Mouse (Mus musculus) olfactory bulb, adult 2 months (tissue): ENCODE measurements around the gene Arl15.

Experiments used
- CTCF ChIP-seq: fragments of 200-500 bp; IDR thresholded peaks from 2 replicates; pipeline ENCODE4 v1.5.1; 2012; ENCODE audit warnings: low read depth, mild to moderate bottlenecking, low read length, moderate library complexity; ENCODE audit not compliant: insufficient read depth
- POLR2A ChIP-seq: fragments of 200-500 bp; IDR thresholded peaks from 2 replicates; pipeline ENCODE4 v1.6.1; 2012; ENCODE audit warnings: mild to moderate bottlenecking, low read depth, low read length, moderate library complexity; ENCODE audit not compliant: insufficient read depth

GRCm38 (mm10) chr13:113918668-113919067, 124.4 kb downstream of the Arl15 start:
- TF ChIP-seq CTCF (no peak), POLR2A (no peak)
